In the genomic region with DNA sequence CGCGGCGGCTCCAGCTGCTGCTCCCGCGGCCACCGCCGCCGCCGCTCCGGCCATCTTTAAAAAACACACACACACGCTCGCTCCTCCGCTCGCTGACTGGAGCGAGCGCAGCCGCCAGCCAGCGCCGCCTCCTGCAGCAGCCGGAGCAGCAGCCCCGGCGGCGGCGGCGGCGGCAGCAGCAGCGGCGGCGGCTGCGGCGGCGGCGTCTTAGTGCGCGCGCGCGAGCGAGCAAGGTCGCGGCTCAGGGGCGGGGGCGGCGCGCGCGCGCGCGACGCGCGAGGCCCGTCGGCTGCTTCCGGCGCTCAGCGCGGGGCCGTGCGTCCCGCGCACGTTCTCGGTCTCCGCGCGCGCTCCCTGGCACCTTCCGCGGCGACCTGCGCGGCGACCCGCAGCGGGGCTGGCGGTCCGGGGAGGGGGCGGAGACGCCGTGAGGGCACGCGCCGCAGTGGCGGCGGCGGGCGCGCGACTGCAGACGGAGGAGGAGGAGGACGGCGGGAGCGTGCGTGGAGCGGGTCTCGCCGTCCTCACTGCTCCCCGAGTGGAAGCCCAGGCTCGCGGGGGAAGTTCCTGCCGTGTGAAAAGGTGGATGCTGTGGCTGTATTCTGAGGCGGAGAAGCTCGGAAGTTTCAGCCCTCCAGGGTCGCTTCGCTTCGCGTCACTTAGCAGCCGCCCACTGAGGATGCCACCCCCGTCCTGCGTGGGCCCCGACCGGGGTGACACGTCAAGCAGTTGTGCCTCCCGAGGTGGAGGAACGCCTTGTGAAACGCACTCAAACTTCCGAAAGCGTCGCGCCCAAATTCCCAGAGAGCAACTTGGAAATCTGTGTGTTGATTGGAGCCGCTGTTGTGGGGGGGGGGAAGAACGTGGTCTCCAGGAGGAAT, we compare ENCODE assay signal across 7 mouse cellular contexts. TPM values are rescaled to one million over a fixed set of nuclear protein-coding genes. Genes with fewer than 3 reads are reported as not detected.
A peak's percentile ranks its signal among the peaks of the same experiment; 100 is the strongest.
DNase-seq lines count a peak whose midpoint lies in the region; ATAC-seq lines count a peak whose summit lies in the region.

TSS of gene Kdm7a (minus strand) at position 209 of the 881 bp plus-strand sequence.

- H3K4me1 ChIP-seq in embryonic facial prominence, embryonic 11.5 days (ENCODE audit: control insufficient read depth, insufficient read depth, low read length): 0 out of 2 replicates have a peak, but pooled peaks cover 2% of the 10 kb centered on the region
- peaks cover 3% of the 10 kb centered on the region; the same call in 1 of the 2 replicates for H3K4me1 ChIP-seq in limb, embryonic 10.5 days
- peaks cover 5% of the 10 kb centered on the region for H3K4me1 ChIP-seq in midbrain, embryonic 12.5 days

- DNase-seq in adrenal gland, postnatal 14 days: peak; percentile 93
- DNase-seq in embryonic facial prominence, embryonic 11.5 days (ENCODE audit: low spot score): peak; percentile 93
- peak; percentile 100 for DNase-seq in heart, adult 11 months
- peak; percentile 89 for DNase-seq in kidney, adult 11 months
- DNase-seq in limb, embryonic 10.5 days (ENCODE audit: low spot score): peak; percentile 89
- DNase-seq in skeletal muscle tissue, adult 2 months (ENCODE audit: low read depth, low spot score): peak; percentile 84

- H3K4me2 ChIP-seq in embryonic facial prominence, embryonic 11.5 days (ENCODE audit: low read depth, low read length): peak within 1 kb of the TSS; percentile 65
- H3K4me2 ChIP-seq in midbrain, embryonic 12.5 days (replicated peaks): peak within 1 kb of the TSS; percentile 81

- H3K9me3 ChIP-seq in embryonic facial prominence, embryonic 11.5 days (replicated peaks; ENCODE audit: control insufficient read depth, low read length): no peaks in the 10 kb centered on the region
- H3K9me3 ChIP-seq in limb, embryonic 10.5 days (replicated peaks): no peaks in the 10 kb centered on the region
- H3K9me3 ChIP-seq in midbrain, embryonic 12.5 days: no peaks in the 10 kb centered on the region

- peak within 1 kb of the TSS; percentile 96 for H3K9ac ChIP-seq in embryonic facial prominence, embryonic 11.5 days (replicated peaks; ENCODE audit: low read length)
- peak within 1 kb of the TSS; percentile 96 for H3K9ac ChIP-seq in midbrain, embryonic 12.5 days (replicated peaks)

- H3K36me3 ChIP-seq in embryonic facial prominence, embryonic 11.5 days (replicated peaks; ENCODE audit: control insufficient read depth, insufficient read depth, low read depth, low read length): no peaks in the 10 kb centered on the region
- H3K36me3 ChIP-seq in limb, embryonic 10.5 days: no peaks in the 10 kb centered on the region
- no peaks in the 10 kb centered on the region for H3K36me3 ChIP-seq in midbrain, embryonic 12.5 days

- peak; percentile 63 for ATAC-seq in embryonic facial prominence, embryonic 11.5 days (replicated peaks; ENCODE audit: insufficient number of reproducible peaks, low FRiP score, low TSS enrichment, low read depth)
- ATAC-seq in midbrain, embryonic 12.5 days (ENCODE audit: low FRiP score, low read depth): peak; percentile 79

- H3K27me3 ChIP-seq in embryonic facial prominence, embryonic 11.5 days (ENCODE audit: control insufficient read depth, insufficient read depth, low read length): no peaks in the 10 kb centered on the region
- H3K27me3 ChIP-seq in limb, embryonic 10.5 days (ENCODE audit: low read depth, poor library complexity, severe bottlenecking): no peaks in the 10 kb centered on the region
- H3K27me3 ChIP-seq in midbrain, embryonic 12.5 days: no peaks in the 10 kb centered on the region

- H3K4me3 ChIP-seq in embryonic facial prominence, embryonic 11.5 days (ENCODE audit: low read depth, low read length): peak within 1 kb of the TSS; percentile 88
- H3K4me3 ChIP-seq in limb, embryonic 10.5 days: peak within 1 kb of the TSS; percentile 96
- peak within 1 kb of the TSS; percentile 90 for H3K4me3 ChIP-seq in midbrain, embryonic 12.5 days

- under 1% methylated on average over 51 of the region's 124 CpGs for WGBS in embryonic facial prominence, embryonic 11.5 days
- 13% methylated on average over 123 of the region's 124 CpGs for WGBS in limb, embryonic 10.5 days
- under 1% methylated on average over 73 of the region's 124 CpGs for WGBS in midbrain, embryonic 12.5 days

- peak within 1 kb of the TSS; percentile 95 for H3K27ac ChIP-seq in embryonic facial prominence, embryonic 11.5 days (replicated peaks; ENCODE audit: low read depth, low read length)
- peak within 1 kb of the TSS; percentile 97 for H3K27ac ChIP-seq in limb, embryonic 10.5 days
- peak within 1 kb of the TSS; percentile 97 for H3K27ac ChIP-seq in midbrain, embryonic 12.5 days (replicated peaks)

RNA-seq across cellular contexts. Expression of gene Kdm7a, which starts in this region (rescaled TPM):
- total RNA-seq in adrenal gland, postnatal 14 days (2021): 17.0 and 19.5 TPM in 2 replicates
- polyA plus RNA-seq in embryonic facial prominence, embryonic 11.5 days (2014; fragmentation: Nextera tagmentation; extraction: Ambion mirVana): 9.2 and 9.4 TPM in 2 replicates
- 8.1 and 9.3 TPM in 2 replicates for polyA plus RNA-seq in limb, embryonic 10.5 days (2016; fragmentation: Nextera tagmentation; extraction: Ambion mirVana)
- polyA plus RNA-seq in midbrain, embryonic 12.5 days (2016; fragmentation: Nextera tagmentation; extraction: Ambion mirVana): 21.4 and 23.0 TPM in 2 replicates

Comparison
In these comparisons a context has a peak if more than half of its experiments do, and no peak if none do; other contexts are left out.
1. Peak in every context shown above with its lines: DNase-seq, ATAC-seq, H3K4me3 ChIP-seq and H3K27ac ChIP-seq.